In genomic region chr9:34704357-34704756, GRCm38 (mm10) we compare ENCODE assay signal across 15 mouse cellular contexts.
DNase-seq lines count a peak whose midpoint lies in the region; ATAC-seq and TF ChIP-seq lines count a peak whose summit lies in the region.
"Had no signal": no experiment of that assay in that cellular context is flagged by ENCODE, and none has a peak within 500 bp of the region (broad histone marks: within the 10 kb centered on the region; RNA-seq: fewer than 3 reads in every experiment).

No protein-coding gene starts in this region.

- H3K9me3 ChIP-seq in kidney, embryonic 15.5 days (replicated peaks): no peaks in the 10 kb centered on the region
- H3K9me3 ChIP-seq in stomach, postnatal 0 days (ENCODE audit: control insufficient read depth, low read length): no peaks in the 10 kb centered on the region
- H3K9me3 ChIP-seq: embryonic facial prominence, embryonic 12.5 days; limb, embryonic 10.5 days; liver, embryonic 12.5 days had no signal

- no peak for TF ChIP-seq CTCF in stomach, postnatal 0 days (IDR thresholded peaks at IDR 0.05; ENCODE audit: low read depth)

- WGBS in kidney, embryonic 15.5 days: 4% methylated on average over 2 of the region's 2 CpGs
- 34% methylated on average over 2 of the region's 2 CpGs for WGBS in stomach, postnatal 0 days

- peak; percentile 64; the same call in 1 of the 2 replicates for ATAC-seq in kidney, embryonic 15.5 days (replicated peaks; ENCODE audit: low FRiP score)
- peak; percentile 49; the same call in 1 of the 2 replicates for ATAC-seq in stomach, postnatal 0 days (ENCODE audit: low FRiP score, low TSS enrichment)
- ATAC-seq in frontal cortex, adult (ENCODE audit: low TSS enrichment): no peak
- ATAC-seq: liver, embryonic 12.5 days had no signal

- no peak overlapping the region for H3K9ac ChIP-seq in kidney, embryonic 15.5 days
- no peak overlapping the region for H3K9ac ChIP-seq in stomach, postnatal 0 days (ENCODE audit: low read length)
- H3K9ac ChIP-seq: embryonic facial prominence, embryonic 12.5 days; hindbrain, embryonic 14.5 days; liver, embryonic 12.5 days had no signal

- TF ChIP-seq EP300 in stomach, postnatal 0 days (optimal IDR thresholded peaks at IDR 0.05): no peak

- no peak overlapping the region for H3K27ac ChIP-seq in kidney, embryonic 15.5 days
- H3K27ac ChIP-seq in stomach, postnatal 0 days (replicated peaks): no peak overlapping the region
- H3K27ac ChIP-seq: embryonic facial prominence, embryonic 12.5 days; gastrocnemius, adult 2 months; hindbrain, embryonic 14.5 days; limb, embryonic 10.5 days; liver, embryonic 12.5 days had no signal

- DNase-seq in adrenal gland, postnatal 10 days: peak; percentile 12
- no peak for DNase-seq in adrenal gland, adult 2 months
- DNase-seq in kidney, adult 18-20 months: no peak
- peak; percentile 1 for DNase-seq in lung, postnatal 36 days
- no peak for DNase-seq in lung, postnatal 10 days
- no peak for DNase-seq in stomach, postnatal 0 days (ENCODE audit: low spot score)
- DNase-seq: gastrocnemius, adult 2 months; heart, adult 18-20 months; layer of hippocampus, postnatal 36 days had no signal

- H3K27me3 ChIP-seq in kidney, embryonic 15.5 days: no peaks in the 10 kb centered on the region
- no peaks in the 10 kb centered on the region for H3K27me3 ChIP-seq in stomach, postnatal 0 days (ENCODE audit: control insufficient read depth, insufficient read depth, low read length)
- H3K27me3 ChIP-seq: liver, embryonic 12.5 days had no signal

- peaks cover 15% of the 10 kb centered on the region for H3K4me1 ChIP-seq in kidney, embryonic 15.5 days
- H3K4me1 ChIP-seq in stomach, postnatal 0 days (replicated peaks; ENCODE audit: control insufficient read depth, insufficient read depth): no peaks in the 10 kb centered on the region
- H3K4me1 ChIP-seq: liver, embryonic 12.5 days had no signal

- H3K36me3 ChIP-seq in kidney, embryonic 15.5 days: no peaks in the 10 kb centered on the region
- H3K36me3 ChIP-seq in stomach, postnatal 0 days (ENCODE audit: control insufficient read depth, insufficient read depth, low read length): no peaks in the 10 kb centered on the region
- H3K36me3 ChIP-seq: embryonic facial prominence, embryonic 12.5 days; limb, embryonic 10.5 days; liver, embryonic 12.5 days had no signal

- H3K4me2 ChIP-seq in kidney, embryonic 15.5 days: no peak overlapping the region
- no peak overlapping the region for H3K4me2 ChIP-seq in stomach, postnatal 0 days (replicated peaks; ENCODE audit: low read depth)
- H3K4me2 ChIP-seq: embryonic facial prominence, embryonic 12.5 days; hindbrain, embryonic 14.5 days; liver, embryonic 12.5 days had no signal

- H3K4me3 ChIP-seq in kidney, embryonic 15.5 days (replicated peaks): no peak overlapping the region
- H3K4me3 ChIP-seq in stomach, postnatal 0 days (ENCODE audit: low read depth, low read length): no peak overlapping the region
- H3K4me3 ChIP-seq: embryonic facial prominence, embryonic 12.5 days; gastrocnemius, adult 2 months; limb, embryonic 10.5 days; liver, embryonic 12.5 days had no signal

Comparison
In these comparisons a context has a peak if more than half of its experiments do, and no peak if none do; other contexts are left out.
1. DNase-seq: peak in adrenal gland, postnatal 10 days (single experiment) and lung, postnatal 36 days (single experiment); none in adrenal gland, adult 2 months (single experiment), kidney, adult 18-20 months (single experiment), lung, postnatal 10 days (single experiment) and stomach, postnatal 0 days (single experiment).